Mouse (Mus musculus): Measurements from ENCODE around the gene Pakap. TPM values are rescaled to one million over a fixed set of nuclear protein-coding genes. Genes with fewer than 3 reads are reported as not detected.
A peak's percentile ranks its signal among the peaks of the same experiment; 100 is the strongest.

The Pakap gene
- total RNA-seq, 2 experiments from 2014 or later, result 35.7 to 40.6 TPM

DNA sequence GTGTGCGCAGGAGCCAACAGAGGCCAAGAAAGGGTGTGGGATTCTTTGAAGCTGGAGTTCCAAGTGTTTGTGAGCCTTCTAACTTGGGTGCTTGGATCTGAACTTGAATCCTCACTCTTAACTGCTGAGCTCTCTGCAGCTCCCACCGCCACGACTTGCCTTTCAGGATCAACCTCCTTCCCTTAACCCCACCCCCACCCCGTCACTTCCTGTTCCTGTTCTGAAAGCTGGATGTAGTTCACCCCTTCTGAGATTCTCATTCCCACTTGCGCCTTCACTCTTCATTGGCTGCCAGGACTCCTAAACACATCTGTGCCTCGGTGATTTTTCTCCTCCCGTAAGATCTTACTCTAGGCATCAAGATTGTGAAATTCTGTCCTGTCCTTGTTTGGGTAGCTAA is 106.4 kb downstream of the Pakap start:
- no peak for DNase-seq

DNA sequence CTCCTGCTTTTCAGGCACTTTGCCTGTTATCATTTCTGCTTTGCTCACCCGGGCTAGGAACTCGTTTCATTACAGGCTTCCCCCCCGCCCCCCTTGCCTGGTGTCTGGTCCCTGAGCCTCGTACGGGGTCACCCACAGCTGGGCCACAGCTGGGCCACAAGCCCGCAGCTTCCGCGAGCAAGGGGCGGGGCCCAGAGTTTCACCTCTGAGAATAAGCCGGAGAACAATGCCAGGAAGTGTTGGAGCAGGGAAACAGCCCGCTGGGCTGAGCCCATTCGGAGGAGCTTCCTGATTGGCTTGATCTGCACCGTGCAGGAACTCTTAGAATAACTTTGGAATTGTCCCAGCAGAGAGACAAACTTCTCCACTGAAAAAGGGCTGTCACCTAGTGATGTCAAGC is 107.4 kb downstream of the Pakap start:
- peak; percentile 90 to 96 for DNase-seq

DNA sequence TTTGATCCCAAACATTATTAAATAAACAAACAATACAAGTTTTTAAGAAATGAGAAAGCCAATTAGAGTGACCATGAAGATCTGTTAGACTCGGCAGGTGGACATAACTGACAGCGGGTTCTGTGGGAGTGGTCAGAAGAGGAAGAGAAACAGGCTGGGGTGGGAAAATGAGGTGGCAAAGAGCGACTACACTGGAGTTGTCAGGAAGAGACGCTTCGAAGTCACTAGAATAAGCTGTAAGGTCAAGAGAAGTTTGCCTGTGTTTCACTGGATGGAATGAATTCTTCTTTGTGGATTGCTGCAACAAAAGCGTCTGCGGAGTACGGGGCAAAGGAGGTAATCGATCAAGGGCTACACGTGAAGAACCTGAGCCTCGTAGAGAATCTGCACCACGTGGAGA is 109.9 kb downstream of the Pakap start:
- no peak for DNase-seq

DNA sequence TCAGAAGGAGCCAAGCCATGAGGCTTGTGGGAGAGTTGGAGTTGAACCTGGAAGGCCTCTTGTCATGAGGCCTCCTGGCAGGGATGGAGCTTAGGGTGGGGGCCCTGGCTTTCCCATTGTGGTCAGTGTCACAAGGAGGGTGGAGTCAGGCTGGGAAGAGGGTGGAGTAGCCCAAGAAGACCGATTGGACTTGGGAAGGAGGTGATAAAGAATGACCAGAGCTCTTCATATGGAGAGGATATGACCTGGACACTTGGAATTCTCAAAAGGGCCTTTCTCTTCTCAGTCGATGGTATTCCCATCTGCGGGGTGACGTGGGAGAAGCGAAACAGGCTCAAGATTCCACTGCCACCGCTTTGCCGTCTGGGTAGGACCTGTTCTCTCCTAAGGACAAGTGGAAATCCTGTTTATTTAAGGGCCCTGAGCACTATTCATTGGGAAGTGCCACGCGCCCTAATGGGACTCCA is 111.0 kb downstream of the Pakap start:
- DNase-seq, result peak; percentile 68 to 90

DNA sequence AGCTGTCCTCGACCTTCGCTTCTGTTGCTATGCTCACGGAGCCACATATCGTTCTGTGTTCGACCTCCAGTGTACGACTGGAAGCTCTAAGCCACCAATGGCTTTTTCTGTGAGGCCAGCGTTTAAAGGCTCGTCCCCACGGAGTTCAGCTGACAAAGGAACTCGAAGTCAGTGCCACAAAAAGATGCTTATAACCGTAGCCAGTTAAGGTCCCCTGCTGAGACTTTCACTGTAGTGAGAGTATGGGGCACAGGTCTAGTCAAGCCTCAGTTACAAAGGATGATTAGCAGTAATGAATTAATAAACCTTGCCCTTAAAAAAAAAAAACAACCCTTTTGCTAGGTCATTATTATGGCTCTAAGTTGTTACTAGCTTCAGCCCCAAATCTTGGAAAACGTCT is 112.2 kb downstream of the Pakap start:
- DNase-seq, result no peak

DNA sequence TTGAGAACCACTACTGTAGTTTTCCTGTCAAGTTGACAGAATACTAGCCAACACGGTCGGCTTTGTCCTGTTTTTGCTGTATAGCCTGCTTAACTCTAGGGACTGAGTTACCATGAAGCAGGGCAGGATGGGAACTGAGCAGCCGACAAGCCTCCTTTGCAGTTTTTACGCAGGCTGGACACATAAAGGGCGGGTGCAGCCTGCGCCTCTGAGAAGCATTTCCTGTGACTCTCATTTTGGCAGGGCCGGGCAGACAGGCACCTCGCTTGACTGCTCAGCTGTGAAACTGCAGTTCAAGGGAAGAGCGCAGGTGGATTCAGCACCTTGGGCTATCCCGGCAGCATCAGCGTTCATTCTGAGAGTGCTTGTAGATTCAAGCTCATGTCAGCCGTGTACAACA is 113.5 kb downstream of the Pakap start:
- peak; percentile 60 to 83 for DNase-seq

DNA sequence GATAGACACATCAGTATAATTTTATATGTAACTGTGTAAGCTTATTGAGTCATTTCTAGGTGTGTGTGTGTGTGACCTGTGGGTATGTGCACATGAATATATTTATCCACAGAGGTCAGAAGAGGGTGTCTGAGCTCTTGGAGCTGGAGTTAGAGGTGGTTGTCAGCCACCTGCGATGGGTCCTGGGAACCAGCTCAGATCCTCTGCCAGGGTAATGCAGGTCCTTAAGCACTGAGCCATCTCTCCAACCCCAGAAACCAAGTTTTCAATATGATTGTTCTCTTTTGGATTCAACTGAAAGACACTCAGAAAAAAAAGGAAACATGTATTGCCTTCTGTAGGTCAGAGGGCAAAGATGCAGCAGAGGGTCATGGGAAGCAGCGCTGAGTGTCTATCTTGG is 114.4 kb downstream of the Pakap start:
- no peak for DNase-seq

DNA sequence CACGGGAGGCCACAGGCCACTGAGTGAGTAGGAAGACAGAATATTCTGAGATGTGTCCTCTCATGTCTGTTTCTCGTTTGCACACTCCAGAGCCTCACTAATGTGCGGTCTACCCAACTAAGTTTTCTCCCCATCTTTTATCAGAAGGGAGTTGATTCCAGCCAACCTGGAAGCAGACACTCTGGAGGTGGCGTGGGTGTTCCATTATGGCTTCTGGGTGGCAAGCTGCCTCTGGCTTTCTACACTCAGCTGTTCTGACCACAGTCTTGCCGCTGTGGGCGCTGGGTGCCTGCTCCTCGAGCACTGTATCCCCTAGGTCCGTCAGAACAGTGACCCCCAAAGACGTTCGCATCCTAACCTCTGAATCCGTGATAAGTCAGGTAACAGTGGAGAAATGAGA is 115.0 kb downstream of the Pakap start:
- no peak for DNase-seq

DNA sequence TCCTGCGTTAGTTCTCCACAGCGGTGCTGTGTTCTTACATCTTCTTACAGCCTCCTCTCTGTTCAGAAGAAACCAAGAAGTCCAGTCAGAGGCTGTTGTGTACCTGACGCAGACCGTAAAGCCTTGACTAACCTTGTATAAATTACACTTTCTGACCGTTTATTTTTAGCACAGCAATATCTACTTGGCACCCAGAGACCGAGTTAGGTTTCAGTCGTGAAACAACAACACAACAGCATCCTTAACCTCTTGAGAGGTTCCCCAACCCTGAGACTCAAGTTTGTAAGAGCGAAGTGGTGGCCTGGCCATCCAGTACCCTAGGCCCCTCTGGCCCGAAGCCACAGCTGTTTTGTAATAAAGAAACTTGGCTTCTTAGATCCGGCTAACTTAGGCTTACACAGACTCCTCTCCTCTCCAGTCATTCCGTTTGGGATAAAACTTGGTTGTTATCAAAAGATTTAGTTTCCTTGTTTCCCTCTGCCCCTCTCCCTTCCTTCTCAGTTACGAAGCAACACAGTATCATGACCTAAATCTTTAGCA is 116.8 kb downstream of the Pakap start:
- DNase-seq, result peak in 1 of 2 experiments; percentile 15

DNA sequence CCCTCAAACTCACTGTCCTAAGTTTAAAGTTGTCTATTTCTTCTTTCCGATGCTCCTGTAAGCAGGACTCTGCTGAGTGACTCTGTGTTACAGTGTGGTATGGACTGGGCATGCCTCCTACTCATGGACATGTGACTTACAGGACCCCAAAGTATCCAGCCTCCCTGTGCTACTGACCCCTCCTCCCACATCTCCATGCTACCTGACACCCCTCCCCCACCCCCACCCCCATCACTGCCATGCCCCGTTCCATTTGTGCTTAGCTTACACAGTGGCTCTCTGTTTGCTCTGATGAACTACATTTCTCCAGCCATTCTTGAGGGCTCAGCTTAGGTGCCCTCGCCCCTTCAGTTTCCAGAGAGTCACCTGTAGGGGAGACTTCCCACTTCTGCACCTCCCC is 118.8 kb downstream of the Pakap start:
- DNase-seq, result no peak

DNA sequence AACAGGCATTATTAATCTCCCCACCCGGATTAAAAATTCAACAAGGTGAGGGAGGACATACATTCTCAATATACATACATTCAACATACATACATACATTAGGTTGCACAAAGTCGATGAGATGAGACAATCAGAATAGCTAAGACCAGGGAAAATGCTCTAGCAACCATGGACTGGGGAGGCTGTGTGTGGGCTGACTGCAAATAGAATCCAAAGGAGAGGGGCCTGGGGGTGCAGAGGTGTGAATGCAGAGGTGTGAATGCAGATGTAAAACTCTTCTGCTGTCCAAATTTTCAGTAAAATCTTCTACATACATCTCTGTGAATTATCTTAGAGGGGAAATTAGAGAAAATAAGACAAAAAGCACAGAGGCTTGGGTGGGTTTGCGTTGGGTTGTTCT is 119.6 kb downstream of the Pakap start:
- no peak for DNase-seq

DNA sequence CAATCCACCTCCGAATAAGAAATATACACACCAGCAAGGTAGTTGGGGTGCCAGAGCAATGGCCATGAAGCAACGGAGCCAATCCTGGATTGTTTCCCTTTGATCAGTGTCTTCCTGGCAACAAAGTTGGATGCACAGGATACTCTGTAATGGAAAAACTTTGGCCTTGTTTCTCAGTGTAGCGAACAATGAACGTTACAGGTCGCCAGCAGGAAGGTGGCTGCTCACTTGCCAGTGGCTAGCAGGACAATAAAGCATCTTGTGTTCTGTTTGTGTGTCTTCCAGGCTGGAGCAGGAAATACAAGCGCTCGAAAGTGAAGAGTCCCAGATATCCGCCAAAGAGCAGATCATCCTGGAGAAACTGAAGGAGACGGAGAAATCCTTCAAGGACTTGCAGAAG is 120.2 kb downstream of the Pakap start:
- peak in 1 of 2 experiments; percentile 62 for DNase-seq

DNA sequence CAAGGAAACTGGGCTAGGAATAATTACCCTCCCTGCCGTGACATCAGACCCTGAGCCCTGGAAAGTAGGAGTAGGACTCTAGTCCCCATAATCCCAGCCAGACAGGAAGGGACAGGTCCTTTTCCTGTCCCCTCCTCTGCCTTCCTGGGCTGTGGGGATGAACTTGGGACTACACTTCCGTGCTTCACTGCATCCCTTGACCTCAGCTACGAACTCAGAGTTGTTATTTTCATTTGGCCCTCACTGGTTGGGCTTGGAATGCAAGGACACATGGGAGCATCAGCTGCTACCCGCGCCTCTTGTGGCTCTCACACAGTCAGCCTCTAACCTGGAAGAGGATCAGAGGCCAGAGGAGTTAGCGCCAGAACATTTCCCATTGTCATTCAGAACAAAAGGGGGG is 122.0 kb downstream of the Pakap start:
- DNase-seq, result peak in 1 of 2 experiments; percentile 67

DNA sequence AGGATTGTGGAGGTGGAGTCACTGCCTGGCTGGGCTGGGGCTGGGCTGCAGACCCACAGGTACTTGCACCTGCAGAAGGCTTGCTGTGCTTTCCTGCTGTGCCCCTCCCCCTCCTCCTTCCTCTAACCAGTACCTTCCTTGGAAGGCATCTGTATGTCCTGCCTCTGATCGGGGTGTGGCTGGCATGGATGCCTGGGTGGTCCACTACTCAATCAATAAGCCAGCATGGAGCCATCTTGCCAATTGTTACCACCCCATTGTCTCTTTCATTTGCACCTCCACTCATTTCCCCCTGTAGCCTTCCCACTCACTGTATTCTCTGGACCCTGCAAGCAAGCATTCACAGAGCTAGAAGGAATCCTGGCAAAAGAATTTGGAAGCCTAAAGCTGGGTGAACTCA is 122.8 kb downstream of the Pakap start:
- DNase-seq, result no peak

DNA sequence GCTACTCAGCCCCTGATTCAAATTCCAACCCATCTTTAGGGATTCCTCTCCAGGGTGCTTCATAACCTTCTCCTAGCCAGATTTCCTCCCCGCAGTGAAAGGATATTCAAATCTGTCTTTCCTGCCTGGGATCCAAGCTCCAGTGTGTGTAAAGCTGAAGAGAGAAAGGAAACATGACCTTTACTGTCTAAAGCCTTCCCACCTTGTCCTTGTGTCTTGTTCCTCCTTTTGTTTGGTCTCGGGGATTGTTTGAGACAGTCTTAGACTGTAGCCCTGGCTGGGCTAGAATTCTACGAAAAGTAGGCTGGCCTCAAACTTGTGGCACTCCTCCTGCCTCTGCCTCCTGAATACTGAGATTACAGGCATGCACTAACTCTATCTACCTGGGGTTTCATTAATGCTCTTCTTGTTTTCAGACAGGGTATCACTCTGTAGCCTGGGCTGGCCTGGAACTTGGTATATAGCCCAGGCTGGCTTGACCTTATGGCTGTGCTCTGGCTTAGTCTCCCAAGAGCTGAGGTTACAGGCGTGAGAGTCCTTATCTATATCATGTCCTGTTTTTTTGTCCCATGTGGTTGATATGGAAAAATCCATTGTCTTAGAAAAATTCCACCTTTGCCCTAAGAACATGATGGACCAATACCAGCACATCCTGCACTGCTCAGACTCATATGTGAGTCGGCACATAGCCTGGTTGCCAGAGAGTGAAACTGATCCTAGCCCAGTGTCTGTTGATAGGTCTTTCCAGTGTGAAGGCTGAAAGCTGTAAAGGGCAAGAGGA is 126.6 kb downstream of the Pakap start:
- DNase-seq, result peak in 1 of 2 experiments; percentile 33

DNA sequence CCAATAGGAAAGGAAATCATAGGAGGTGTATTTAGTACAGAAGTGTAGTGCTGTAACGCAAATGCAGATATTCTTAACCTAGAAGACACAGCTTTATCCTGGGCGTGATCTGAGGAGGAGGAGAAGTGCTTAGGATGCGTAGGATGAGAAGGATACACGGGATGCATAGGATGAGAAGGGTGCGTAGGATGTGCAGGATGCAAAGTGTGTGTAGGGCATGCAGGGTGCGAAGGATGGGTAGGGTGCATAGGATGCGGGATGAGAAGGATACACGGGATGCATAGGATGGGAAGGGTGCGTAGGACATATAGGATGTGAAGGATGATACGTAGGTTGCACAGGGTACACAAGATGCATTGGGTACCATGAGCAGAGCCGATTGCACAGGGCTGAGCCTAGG is 129.0 kb downstream of the Pakap start:
- DNase-seq, result no peak

DNA sequence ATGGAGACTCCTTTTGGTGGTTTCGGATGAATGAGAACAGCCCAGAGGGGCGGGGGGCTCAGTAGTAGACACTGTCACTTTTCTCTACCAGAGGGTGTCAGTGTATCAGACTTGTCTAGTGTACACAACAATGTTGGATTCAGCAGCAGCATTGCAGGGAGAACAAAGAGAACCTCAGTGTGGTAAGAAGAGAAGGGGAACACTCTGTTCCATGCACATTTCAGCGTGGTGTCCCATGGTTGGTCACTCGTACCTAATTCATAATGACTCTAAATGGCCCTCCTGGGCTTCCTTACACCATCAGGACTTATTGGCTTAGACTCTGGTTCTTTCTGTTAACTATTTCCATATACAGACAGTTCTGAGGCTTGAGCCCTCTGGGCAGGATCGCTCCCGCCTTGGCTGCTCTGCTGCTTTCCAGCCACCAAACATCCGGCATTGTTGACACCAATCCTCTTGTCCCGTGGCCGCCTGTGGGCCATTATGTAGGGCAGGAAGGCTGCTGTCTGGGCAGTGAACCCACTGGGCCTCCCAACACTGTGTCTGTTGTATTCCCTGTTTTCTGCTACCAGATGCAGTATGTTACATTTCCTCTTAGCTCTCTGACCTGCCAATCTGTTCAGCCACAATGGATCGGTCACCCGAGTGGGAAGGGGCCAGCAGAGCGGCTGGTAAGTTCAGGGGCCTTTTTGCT is 130.1 kb downstream of the Pakap start:
- DNase-seq, result no peak

DNA sequence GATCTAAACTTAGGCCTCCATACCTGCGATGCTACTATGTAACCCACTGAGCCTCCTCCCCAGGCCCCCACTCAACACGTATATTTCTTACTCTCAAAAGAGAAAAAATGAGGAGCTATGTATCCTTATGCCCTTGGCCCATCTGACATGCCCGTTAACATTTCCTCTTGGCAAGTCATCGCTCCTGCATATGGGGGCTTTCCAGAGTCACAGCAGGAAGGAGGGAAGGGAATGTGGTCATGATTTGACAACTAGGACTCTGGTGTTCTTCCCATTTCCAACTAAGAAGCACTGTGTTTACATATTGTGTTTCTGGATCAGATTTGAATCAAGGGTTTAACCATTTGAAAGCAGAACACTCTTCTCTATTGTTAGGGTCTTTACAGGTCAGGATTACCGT is 133.6 kb downstream of the Pakap start:
- DNase-seq, result no peak

DNA sequence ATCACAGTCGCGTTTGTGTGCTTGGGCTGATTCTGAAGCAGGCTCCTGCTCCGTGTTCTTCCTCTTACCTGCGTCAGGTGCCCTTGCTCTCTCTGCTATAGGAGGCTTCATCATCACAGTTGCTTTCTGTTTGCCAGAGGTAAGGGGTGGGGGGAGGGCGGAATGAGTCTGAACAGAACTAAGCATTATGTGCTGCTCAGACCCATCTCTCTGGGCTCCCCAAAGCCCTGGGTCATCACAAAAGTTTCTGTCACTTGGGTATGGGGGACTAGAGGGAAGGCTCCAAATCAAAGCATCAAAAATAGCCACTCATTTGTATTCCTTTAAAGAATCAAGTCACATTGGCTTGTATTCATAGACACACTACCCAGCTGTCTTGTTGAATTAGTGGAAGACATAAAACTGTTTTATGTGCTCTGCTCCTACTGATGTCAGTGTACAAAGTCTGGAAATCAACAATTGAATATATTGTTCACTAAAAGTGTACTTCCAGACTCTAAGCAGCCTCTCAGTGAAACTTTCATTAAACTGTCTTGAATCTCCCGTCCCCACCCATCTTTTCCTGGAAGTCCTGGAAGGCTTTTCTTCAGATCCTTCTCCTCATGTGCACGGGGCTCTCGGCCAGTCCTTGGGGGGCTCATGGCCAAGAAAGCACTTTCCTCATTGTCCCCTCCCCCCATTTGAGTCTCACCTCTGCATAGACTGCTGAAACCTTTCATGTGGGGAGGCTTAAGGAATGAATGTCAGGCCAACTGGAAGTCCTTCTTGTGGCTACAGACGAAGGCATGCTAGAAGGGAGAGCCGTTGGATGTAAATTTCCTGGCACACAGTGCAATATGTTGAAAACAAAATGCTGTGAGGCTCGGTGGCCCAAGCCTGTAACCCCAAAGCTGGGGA is 135.8 kb downstream of the Pakap start:
- DNase-seq, result no peak

DNA sequence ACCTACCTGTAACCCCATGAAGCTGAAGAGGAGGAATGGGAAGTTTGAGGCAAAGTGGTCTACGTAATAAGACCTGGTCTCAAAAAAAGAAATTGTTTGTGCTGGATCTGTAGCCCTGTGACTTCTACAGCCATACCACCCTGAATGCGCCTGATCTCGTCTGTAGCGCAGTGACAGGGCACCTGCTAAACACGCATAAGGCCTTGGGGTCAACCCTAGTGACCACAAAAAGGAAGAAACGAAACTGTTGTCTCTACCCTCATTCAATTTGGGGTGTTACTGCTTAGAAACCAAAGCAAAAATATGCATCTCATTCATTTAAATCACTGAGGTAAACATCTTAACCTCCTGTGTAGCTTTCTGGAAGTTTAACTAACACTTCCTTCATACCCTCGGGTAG is 136.6 kb downstream of the Pakap start:
- no peak for DNase-seq

DNA sequence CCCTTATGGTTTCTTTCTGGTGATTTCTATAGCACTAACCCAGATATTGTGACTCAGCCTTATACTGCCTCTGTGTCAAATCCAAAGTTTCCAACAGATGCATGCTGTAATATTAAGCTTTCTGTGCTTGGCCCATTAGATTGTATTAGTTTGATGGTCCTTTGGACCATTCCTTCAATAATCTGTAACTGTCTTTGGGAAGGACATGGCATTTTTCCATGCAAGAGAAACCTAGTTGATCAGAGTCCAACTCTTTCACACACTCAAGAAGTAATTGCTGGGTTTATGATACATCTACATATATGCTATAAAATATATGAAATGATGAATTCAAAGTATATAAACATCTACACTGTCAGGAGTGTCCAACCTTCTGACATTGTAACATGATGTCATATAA is 147.9 kb downstream of the Pakap start:
- DNase-seq, result no peak

DNA sequence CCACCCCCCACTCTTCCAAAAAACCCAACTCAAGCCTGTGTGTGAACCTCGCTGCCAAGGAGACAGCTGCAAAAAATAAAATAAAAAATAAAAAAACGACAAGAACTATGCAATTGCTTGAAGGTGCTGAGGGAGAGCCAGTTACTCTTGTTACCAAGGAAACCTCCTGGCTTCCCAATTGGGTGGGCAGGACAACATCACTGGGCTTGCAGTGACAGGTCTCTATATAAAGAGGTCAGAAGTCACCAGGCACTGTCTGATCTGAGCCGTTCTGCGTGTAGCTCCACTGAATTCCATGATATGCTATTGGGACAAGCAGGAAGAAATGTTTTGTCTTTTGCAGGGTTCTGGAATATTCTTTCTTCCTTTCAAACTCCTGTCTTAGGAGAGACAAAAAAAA is 148.8 kb downstream of the Pakap start:
- no peak for DNase-seq

DNA sequence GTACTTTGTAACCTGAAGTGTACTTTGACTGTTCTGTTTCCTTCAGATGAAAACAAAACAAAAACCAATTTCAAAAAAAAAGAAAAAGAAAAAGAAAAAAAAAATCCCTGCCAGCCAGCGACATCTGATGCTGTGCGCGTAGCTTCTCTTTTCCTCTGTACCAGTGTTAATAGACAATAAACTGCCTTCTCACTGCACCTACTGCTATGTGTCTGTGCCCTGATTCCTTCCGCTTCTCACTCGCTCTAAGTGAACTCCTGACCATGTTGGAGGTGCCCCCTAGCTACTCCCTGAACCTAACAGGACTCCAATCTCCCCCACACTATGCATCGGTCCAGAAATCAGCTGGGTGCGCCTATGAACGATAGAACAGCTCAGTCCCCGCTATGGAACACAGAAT is 149.4 kb downstream of the Pakap start, which contains the start of gene Akap2:
Gene Akap2, plus strand, starts transcription at position 304 of the 400 bp plus-strand sequence.
- no peak for DNase-seq

All from heart, adult 18-20 months (tissue).